Mouse (Mus musculus) MN1 (cell line): ENCODE data around the gene Mtrr.
"Not testable (repeated sequence)": the region's sequence is repeated elsewhere in the genome, so short reads cannot be mapped to it uniquely, and the experiment has no call there.

ENCODE experiments used
- DNase-seq: peaks from one replicate; pipeline ENCODE4 v3.0.0-alpha.2; 2016; ENCODE audit warnings: low spot score

Mtrr gene

GRCm38 (mm10) chr13:68568548-68568947 is 13.4 kb downstream of the Mtrr start:
- peak; percentile 4 for DNase-seq

DNA sequence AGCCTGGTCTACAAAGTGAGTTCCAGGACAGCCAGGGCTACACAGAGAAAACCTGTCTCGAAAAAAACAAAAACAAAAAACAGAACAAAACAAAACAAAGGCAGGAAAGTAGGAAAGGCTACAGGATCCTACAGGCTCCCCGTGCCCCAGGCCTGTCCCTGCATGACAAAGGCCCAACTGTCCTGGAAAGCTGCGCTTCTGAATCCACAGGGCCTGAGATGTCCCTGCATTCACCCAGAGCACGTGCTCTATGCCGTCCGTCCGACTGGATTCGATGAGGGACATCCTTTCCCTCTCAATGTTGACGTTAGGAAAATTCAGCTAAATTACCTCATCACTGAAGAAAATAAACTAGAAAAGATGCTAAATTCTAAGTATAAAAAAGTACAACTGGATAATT is 13.8 kb downstream of the Mtrr start:
- DNase-seq, result no peak

DNA sequence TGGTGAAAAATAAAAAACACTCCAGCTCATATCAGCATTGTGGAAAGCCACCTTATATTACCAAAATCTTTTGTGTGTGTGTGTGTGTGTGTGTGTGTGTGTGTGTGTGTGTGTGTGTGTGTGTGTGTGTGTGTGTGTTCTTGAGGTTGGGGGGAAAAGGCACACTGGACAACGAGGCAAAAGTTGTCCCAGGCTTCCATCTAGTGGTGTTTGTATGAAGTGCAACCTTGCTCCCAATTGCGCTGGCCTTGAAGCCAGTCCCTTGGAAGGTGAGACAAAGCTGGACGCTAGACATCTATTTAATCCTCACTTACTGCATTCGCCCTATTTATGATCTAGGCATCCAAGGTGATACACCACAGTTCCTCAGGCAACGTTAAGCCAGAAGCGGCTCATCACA is 28.6 kb downstream of the Mtrr start:
- DNase-seq, result not testable (repeated sequence)
